Mouse (Mus musculus) monocyte, adult 5-6 weeks (primary cell): ENCODE measurements around the gene Acvr1b. TPM values are rescaled to one million over a fixed set of nuclear protein-coding genes. Genes with fewer than 3 reads are reported as not detected.
A peak's percentile ranks its signal among the peaks of the same experiment; 100 is the strongest.

ENCODE experiments used
- ATAC-seq: fragments of 153-309, 156-312 bp; replicated peaks from 2 replicates; pipeline ENCODE4 v1.8.0; 2017; ENCODE audit warnings: mild to moderate bottlenecking; ENCODE audit not compliant: low TSS enrichment, insufficient number of reproducible peaks, severe bottlenecking, poor library complexity, low FRiP score
- total RNA-seq: library from RNA; stranded (forward); fragments of 200-1000, 200-491, 200-594 nt; gene quantifications from 3 replicates; pipeline ENCODE4 v1.2.3, GENCODE M21; 2017

The Acvr1b gene
- total RNA-seq, 1 experiment from 2014 or later = 14.2 TPM

DNA sequence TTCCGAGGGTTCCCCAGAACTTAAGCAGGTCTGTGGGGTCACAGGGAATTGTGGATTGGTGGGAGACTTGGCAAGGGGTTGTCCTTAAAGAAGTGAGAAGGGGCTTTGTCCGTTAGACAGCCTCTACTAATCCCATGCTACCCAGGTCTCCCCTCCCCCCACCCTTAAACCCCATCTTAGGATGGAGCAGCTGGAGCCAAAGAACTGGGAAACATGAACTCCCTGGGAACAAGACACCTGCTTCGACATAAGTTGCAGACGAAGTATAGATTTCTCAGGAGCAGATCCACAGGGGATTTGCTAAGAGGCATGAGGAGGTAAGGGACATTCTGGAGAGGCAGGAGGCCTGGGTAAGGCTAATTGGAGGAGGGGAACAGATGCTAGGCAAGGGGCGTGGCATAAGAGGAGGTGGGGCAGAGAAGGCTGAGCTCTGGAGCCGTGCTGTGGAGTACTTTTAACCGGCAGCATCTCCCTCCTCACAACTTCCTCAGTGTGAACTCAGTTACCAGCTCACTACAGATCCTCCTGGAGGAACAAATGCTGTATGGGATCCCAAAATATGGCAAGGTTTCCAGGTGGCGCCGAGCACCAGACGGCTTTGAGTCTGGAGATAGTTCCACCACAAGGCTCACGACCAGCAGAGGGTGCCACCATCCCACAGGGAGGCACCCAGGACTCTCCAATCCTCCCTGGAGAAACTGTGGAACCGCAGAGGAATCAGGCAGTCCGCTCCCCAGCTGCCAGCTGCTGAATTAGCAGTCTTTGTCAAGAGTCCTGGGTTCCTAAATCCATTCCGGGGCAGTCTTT lies 47.6 kb downstream of the Acvr1b start:
- ATAC-seq = no peak

DNA sequence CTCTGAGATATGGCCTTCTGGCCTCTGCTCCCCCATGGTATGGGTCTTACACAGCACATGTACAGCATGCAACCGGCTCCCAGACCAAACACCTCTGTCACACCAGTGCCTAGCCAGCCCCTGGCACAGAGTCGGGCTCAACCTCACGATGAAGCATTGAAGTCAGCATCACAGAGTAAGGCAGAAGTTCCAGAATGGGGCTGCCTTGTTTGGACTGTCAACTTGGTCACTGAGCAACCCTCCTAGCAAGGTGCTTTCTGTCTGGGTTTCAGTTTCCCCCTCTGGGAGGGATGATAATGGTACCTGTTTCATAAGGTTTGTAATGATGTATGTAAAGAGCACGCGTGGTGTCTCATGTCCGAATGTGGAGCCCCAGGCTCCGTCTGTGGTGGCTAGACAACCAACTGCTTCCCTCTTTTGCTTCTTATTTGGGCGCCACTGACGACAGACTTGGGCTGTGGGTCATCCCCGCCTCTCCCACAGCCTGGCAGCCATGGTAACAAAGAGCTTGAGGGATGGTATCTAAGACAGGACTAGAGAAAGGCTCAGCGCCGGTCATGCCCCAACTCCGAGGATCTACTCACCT lies 49.1 kb downstream of the Acvr1b start:
- ATAC-seq = peak; percentile 68

DNA sequence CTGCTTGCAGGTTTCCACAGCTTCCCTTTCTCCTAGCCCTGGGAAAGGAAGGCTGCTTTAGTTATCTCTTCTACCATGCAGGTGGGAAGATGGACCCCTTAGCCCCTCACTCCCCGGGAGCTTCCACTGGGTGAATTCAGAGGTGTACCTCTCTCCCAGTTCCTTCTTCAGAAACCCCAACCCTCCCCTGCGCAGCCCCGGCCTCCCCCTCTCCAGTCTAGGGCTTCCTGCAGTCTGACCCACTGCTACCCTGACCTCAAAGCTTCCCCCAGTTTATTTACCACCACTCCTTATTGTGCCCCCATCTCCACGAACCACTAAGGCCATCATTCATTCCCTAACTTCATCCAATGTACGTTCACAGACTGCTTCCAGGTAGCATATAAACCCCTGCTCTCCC lies 49.7 kb downstream of the Acvr1b start:
- no peak for ATAC-seq

DNA sequence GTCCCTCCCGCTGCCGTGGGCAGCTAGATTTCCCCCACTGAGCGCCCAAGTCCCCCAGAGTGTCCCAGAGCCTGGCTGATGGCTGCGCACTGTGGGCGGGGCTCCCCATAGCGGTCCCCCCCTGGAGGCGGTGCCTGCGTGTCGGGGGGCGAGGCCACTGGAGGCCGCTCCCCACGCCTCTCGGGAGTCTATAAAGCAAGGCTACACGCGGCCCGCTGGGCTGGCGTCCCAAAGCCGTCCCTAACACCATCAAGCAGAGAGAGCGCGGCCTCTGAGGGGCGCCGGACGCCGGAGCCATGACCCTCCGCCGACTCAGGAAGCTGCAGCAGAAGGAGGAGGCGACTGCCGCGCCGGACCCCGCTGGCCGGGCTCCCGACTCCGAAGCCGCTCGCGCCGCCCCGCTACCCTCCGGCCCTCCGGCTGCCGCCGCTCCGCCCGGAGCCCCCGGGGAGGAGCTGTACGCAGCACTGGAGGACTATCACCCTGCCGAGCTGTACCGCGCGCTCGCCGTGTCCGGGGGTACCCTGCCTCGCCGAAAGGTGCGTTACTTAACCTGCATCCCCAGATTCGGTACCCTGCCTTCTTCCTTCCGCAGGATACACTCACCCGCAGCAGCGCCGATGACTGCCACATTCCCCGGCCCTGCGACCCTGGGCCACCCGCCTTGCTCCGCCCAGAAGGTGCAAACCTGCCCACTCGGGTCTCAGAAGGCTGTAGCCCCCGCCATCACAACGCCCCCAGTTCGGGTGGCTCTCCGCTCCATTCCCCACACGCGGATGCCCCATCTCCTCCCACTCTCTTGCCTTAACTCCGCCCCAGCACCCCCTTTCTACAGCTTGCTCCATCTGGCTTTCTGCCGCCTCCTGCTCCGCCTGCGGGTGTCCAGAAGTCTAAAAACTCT lies 50.4 kb downstream of the Acvr1b start, which contains the start of gene Grasp:
Grasp (plus strand) TSS at position 183 of the 901 bp plus-strand sequence.
- peak; percentile 67 for ATAC-seq

DNA sequence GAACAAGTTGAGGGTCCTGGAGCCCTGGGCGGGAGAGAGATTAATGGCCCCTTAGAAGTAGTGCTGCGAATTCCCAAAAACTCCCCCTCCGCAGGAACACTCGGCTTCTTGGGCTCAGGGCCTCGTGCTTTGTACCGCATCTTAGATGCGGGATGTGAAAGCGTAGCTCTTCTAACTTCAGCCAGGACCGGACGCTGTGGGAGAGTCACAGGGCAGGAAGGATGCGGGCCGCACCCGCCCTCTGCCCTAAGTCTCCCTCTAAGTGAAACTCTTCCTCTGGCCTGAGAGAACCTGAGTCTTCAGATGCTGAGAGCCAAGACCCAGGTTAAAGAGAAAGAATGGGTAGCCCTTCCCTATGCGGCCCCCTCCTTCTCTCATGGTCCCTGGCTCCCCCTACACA lies 51.1 kb downstream of the Acvr1b start:
- ATAC-seq = no peak

DNA sequence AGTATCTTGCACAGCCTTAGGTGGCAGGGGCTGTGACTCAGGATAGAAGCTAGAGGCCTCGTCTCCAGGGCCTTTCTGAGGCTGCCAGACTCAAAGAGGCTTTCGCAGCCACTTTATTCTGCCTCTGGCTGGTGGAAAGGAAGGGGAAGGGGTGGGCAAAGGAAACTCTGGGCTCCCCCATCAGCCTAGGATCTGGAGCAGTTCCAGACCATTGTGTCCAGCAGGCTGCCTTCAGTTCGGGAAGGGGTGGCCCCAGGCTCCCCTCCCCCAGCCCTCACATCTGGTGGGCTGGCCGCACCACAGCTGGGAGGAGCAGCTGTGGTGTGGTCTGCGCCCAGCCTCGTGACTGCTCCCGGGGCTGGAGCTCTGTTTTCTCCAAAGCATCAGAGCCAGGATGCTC lies 54.1 kb downstream of the Acvr1b start:
- ATAC-seq = no peak

DNA sequence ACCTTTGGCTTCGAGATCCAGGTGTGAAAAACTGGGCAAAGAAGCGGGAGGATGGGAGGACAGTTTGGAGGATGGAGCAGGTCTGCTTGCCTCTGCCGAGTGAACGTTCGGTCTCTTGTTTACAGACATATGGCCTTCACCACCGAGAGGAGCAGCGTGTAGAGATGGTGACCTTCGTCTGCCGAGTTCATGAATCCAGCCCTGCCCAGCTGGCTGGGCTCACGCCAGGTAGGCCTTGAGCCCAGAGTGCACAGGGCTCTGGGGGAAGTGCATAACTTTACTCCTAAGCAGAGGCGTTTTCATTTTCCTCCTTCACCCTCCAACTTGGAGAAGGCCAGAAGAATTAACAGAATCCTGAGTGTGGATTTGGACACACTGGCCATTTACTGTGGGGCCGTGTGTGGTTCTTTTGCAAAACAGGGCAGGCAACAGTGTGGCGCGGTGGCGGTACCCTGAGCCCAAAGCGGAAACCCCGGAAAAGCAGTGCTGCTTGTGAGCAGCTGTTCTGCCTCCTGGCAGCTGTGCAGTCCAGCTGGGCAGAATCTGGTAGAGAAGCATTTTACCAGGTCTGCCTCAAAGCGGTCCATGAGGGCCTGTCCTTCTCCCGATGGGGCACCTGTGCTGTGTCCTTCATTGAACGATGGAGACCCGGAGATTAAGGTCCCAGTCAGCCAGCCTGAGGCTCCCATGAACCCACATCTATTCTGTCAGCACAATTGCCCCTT lies 55.2 kb downstream of the Acvr1b start:
- ATAC-seq = no peak

DNA sequence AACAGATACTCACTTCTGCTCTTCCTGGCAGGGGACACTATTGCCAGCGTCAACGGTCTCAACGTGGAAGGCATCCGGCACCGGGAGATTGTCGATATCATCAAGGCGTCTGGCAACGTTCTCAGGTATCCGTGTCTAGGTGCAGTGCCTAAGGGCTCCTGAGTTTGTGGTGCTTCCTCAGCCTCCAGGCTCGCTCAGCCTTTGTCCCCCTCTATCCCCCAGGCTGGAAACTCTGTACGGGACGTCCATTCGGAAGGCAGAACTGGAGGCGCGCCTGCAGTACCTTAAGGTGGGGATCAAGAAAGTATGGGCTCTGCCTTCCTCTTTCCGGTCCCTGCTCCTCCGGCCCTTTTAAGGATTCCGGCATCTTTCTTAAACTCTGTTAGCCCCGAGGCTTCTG lies 56.6 kb downstream of the Acvr1b start:
- ATAC-seq = no peak

DNA sequence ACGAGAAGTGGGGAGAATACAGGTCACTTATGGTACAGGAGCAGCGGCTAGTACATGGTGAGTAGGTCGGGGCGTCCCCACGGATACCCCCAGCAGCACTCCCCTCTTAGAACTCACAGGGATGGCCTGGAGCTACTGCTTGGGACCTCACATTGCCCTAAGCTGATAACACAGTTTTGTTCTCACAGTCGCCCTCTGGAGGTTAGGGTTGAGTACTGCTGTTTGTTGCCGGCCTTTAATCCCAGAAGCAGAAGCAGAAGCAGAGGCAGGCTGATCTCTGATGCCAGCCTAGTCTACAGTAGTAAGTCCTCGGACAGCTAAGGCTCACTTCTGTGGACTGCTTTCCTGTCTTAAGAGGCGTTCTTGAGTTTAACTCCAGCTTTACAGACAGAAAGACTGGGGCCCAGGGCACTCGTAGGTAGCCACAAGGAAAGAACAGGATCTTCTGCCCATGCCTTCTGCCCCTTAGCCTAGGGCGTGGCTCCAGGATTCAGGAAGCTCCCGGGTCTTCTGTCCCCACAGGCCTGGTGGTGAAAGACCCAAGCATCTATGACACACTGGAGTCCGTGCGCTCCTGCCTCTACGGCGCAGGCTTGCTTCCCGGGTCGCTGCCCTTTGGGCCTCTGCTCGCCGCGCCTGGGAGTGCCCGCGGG lies 57.3 kb downstream of the Acvr1b start:
- ATAC-seq = peak; percentile 71

DNA sequence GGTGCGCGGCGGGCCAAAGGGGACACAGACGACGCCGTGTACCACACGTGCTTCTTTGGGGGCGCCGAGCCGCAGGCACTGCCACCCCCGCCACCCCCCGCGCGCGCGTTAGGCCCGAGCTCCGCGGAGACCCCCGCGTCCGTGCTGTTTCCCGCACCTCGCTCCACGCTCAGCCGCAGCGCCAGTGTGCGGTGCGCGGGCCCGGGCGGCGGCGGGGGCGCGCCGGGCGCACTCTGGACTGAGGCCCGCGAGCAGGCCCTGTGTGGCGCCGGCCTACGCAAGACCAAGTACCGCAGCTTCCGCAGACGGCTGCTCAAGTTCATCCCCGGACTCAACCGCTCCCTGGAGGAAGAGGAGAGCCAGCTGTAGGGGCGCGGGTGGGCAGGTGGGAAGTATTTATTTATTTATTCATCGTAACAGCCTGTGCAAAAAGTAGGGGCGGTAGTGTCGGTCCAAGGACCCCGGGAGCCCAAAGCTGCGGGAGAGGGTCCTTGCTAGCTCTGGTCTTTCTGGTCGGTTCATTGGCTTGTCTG lies 57.8 kb downstream of the Acvr1b start:
- ATAC-seq = no peak

DNA sequence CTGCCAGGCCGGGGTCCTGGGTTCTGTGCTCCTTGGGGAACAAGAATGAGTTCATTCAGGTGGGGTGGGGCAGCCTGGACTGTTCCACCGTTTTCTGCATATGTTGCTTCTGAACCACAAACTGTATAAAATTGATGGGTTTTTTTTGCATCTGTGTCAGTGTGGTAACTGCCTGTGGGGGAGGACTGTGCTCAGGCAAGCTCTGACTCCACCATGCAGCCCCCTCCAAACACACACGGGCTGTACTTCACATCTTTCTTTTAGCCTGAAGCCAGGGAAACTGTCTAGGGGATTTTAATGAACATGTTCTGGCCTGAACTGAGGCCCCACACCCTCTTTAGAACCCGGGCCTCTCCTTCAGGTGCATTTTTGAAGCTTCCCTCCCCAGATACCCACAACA lies 58.7 kb downstream of the Acvr1b start:
- no peak for ATAC-seq

DNA sequence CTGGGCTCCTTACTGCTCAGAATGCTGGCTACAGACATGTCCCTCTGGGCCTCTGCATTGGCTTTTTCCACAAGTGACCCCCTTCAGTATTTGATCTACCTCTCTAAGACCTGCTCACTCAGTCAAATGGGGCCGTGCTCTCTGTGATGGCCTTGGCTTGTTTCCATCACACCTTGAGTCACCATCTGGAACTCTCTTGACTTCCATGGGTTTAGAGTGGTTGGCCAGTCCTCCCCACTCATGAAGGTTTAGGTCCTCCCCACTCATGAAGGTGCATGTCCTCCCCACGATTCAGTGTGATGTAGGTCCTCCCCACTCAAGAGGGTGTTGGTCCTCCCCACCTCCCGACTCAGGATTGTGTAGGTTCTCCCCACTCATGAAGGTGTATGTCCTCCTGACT lies 59.3 kb downstream of the Acvr1b start:
- ATAC-seq = no peak

DNA sequence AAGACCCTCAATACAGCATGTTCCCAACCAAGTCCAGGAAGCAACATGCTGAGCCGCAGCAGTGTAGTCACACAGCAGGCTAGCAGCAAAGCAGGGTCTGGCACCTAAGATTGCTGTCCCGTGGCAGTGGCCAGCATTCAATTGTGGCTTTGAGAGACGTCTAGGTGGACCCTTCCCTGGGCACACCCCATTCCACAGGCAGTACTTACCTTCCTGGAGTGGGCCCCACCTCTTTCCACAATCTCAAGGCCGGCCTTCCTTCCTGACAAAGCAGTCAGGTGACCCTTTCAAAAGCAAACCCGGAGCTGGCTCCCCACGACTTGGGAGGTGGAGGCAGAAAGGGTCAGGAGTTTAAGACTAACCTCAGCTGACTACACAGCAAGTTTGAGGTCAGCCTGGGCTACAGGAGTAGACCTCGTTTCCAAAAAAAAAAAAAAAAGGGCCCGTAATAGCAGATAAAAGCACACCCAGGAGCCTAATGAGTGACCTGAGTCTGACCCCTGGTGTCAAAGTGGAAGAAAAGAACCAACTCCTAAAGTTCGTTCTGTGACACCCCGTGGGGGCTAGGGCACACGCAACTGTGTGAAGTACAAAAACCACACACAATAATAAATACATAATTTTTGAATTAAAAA lies 59.9 kb downstream of the Acvr1b start:
- ATAC-seq = no peak

DNA sequence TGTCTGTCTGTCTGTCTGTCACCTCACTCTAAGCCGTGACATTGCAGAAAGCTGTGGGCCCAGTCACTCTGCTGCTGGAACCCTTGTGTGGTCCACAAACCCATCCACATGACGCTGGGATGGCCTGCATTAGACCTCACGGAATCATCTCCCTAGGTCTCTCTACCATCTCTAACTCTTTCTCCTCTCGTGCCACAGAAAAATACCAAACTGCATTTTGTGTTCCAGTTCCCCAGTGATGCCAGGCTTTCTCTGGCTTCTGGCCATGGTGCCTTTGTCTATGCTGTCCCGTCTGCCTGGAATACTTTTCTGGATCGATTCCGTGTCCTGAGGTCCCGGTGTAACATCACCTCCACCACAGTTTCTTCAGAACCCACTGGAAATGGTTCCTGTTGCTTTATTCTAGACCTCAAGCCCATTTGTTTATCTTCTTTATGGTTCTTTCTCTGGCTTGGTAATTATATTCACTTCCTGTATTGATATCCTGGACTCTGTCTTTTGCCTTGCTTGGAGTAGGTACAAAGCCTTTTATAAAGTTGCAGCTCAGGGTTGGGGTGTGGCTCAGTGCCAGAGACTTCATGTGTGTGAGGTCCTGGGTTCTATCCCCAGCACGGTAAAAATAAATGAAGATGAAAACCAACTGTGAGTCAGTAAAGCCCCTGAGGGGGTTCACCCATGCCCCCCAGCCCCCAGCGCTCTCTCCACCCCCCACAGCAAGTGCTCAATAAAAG lies 60.9 kb downstream of the Acvr1b start:
- ATAC-seq = no peak

DNA sequence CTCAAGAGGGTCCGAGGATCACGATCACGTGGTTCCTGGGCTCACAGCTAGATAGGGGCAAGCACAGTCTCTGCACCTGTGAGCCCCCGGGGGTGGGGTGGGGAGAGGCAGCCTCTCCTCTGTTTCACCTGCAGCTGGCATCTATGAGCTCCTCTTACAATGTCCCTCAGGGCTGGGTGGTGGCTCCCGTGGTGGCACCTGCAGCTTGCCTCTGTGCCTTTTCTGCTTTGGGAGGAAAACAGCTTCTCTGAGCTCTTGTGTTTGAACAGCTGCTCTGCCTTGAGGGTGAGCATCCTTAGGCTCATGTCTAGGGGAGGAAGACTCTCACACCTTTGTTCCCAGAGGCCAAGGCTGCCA lies 61.5 kb downstream of the Acvr1b start:
- no peak for ATAC-seq

DNA sequence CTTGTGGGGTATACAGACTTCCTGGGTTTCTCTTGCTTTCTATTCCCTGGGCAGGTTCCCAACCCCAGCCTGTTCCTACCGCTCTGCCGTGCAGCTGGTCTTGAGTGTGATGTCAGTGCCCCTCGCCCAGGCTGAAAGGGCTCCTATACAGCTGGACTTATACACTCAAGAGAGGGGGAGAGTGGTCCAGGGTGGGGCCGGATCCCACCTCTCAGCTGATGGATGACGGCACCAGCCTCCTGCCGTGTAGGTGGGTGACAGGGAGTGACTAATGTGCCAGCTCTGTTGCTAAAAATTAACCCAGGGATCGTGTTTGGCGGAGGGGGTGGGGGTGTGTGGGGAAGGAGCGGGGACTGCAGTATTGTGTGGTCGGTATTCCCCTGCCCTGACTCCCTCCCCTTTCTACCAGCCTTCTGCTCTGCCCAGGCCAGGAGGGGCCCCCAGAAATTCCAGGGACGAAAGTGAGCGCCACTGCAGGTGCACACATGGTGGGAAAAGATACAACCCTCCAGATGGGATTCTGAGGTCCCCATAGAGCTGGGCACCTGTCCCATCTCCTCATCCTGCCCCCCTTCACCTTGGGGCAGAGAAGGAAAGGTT lies 62.0 kb downstream of the Acvr1b start:
- no peak for ATAC-seq

DNA sequence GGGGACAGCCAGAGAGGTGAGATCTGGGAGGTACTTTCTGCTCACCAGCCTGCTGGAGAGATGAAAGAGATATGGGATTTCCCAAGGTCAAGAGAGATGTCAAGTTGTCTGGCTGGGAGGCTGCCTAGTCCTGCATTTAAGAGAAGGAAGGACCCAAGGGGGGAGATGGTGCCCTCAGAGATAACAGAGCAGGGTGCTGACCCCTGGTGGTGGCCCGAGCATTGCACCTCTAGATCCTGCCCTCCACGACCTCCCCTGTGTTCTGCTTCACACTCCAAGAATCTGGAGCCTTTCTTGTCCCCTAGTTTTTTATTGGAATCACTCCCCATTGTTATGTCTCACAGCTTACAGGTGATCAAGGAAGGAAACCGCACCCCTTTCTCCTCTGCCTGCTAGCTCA lies 63.0 kb downstream of the Acvr1b start:
- peak; percentile 43 for ATAC-seq
